Mouse (Mus musculus) heart, postnatal 36 days (tissue): ENCODE results near the gene Spata5. TPM values are rescaled to one million over a fixed set of nuclear protein-coding genes. Genes with fewer than 3 reads are reported as not detected.
"Not testable (repeated sequence)": the region's sequence is repeated elsewhere in the genome, so short reads cannot be mapped to it uniquely, and the experiment has no call there.

ENCODE experiments used
- DNase-seq, 2 experiments: peaks; one replicate each; pipeline ENCODE4 v3.0.0; 2021 to 2022
- intact Hi-C: fragments of 180-260 bp; cut with DNase I; formaldehyde crosslinking; loops from one replicate; pipeline ENCODE4 v1.15.1; 2025
- total RNA-seq, 2 experiments: library from RNA; stranded (reverse); gene quantifications; 2 replicates each; pipeline ENCODE4 v1.2.3; 2021

Spata5 gene
- total RNA-seq, 2 experiments from 2014 or later, result 15.9 to 16.1 TPM

DNA sequence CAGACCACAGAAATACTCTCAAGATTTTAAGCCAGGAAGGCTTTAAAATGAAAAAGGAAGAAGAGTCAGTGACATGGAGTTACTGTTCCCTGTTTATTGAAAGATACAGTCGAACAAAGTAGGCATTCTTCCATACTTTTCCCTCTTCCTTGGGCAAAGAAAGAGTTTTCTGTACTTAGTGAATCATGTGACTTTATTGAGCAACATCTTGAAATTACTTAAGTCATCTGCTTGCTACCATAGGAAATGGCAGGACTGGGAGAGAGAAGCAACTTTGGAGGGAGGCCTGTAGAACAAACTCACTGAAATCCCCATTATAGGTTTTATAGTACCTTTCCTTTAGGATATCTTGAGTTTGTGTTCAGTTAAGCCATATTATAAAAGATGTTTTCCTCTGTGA lies 81.2 kb downstream of the Spata5 start:
- DNase-seq, result no peak
- intact Hi-C loops, result no loop called here

DNA sequence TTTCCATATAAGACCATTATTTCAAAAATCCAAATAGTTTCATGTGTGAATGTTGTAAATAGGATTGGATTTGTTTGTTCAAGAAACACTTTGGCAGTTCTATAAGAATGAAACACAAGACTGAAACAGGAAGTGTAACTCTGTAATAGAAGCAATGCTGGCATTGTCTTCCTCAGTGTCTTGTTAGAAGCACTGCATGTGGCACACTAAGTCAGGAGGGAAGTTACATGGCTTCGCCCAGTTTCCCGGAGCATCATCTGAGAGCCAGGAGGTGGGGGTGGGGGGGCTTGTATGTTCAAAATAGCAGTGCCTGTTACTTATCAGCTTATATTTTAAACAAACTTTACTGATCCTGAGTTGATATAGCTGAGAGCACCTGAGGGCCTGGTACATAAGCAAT lies 82.9 kb downstream of the Spata5 start:
- no peak for DNase-seq
- intact Hi-C loops, result no loop called here

DNA sequence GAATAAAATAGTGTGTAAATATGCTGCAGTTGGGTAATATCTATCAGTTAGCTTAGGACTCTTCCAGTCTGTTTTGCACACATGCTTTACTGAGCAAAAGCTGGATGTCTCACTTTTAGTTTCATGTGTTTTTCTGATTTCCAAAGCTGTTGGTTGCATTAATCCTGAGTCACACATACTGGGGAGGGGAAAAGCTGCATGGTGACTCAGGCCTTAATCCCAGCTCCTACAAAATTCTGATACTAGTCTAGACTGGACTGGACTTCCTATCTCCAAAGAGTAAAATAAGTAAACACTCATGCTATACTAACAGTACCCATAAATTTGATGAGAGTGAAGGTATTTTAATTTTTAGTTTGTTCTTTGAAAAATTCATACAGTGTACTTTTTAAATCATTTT lies 84.2 kb downstream of the Spata5 start:
- DNase-seq, result no peak
- intact Hi-C loops, result no loop called here

DNA sequence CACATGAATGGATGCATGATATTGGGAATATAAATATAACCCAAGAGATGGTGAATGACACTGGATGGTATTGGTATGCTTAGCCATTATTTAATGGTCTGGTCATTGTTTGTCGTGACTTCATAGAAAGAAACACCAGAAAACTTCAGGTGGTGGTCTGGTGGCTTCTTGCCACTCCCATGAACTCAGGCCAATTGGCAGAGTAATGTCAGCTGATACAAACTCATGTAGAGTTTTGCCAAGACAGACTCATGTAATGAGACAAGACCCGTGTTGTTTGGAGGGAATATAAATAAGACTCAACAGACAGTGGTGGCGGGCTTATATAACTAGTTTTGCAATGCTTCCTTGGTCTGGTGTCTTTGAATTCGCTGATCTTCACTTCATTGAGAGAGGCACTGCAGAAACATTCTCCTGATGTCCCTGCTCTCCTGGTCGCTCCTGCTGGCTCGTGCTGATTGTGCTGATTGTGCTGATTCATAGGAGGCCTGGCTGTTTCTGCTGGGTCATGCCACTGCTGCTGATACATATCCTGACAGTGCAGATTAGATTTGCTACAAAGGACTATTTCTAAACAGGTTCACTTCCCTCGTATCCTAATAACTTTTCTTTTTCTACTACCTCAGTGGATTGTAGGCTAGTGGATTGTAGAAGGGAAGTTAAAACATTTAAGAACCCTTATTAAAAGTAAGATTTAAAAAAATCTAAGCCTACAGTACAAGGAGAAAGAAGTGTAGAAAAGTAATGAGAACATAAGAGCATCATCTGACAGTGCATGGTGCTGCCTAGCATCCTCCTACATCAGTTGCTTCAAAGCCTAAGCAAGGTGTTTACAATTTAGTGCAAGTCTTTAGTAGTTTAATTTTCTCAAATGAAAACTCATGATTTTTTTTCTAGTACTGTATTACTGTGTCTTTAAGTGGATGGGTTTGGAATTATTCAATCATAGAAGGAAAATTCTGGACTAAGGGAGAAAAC lies 90.6 kb downstream of the Spata5 start:
- intact Hi-C loops, result no loop called here
- DNase-seq, result no peak

DNA sequence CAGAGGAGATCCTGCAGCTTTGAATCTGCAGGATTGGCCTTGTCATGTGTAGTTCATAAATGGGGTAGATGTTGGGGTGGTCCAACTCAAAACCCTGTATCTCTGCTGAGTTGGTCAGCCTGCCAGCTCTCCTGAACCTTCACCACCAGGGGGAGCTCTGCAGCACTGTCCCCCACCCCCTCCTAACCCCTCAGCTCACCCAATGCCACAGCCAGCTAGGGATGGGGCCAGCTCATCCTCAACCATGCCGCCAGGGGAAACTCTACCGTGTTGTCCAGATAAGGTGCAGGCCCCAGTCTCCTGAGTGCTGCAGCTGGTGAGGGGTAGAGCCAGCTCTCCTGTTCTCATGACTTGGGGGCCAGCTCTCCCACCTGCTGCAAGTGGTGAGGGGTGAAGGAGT lies 95.8 kb downstream of the Spata5 start:
- intact Hi-C loops, result no loop called here
- peak; percentile 46 to 53 for DNase-seq

DNA sequence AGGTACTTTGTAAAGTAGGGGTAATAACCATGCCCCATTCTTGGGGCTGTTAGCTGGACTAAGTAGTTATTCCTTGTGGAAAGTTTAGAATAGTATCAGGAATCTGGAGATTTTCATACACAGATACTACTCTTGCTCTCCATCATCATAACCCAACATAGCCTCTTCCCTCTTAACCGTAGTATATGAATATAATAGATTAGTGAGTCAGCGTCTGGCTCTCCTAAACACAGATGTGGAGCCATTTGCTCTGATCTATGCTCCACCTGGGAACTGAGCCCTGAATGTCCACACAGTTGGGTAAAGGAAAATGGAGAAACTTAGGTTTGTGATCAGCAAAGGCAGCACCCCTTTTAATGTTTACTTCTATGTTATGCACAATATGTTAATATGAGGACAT lies 96.7 kb downstream of the Spata5 start:
- no peak for DNase-seq
- intact Hi-C loops, result no loop called here

DNA sequence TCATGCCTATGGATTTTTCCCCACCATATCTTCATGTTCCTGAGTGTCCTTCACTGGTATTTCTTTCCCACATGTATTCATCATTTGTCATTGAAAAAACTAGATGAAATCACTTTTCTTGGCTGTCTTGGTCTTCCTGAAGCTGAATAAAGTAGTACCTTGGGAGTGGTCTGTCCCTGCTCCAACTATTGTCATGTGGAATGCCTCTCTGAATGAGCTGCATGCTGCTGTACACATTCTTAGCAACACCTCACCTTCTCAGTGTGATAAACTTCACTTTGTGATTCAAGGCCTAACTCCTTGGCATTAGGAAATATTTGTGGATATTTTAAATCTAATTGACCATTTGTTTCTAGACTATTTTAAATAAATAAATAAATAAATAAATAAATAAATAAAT lies 98.9 kb downstream of the Spata5 start:
- intact Hi-C loops, result no loop called here
- DNase-seq, result no peak

DNA sequence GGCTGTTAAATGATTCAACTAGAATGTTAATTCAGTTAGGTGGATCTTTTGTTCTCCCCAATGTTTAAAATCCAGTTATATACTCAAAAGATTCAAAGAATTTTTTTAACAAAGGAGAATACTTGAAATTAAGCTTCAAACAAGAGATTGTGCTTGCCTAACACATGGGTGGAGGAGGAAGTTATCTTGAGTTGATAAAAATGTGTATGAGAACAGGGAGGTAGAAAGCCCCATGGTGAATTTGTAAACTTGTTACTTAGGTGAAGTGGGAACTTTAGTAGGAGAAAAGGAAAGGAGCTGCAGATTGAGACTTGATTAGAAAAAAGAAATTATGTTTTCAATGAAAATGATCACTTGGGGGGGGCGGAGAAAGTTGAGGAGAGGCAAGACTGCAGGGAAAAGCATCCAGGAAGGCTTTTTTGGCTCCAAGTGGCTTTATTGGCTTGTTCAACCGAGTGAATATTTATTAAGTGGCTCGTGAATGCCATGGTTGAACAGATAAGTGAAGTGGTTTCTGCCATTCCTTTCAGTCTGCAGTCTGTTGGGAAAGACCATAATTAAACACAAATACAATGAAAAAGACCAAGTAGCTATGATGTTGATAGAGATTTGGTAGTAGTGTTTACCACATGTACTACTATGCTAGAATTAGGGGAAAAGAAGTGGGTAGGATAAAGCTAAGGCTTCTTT lies 100.8 kb downstream of the Spata5 start:
- no peak for DNase-seq
- intact Hi-C loops, result no loop called here

DNA sequence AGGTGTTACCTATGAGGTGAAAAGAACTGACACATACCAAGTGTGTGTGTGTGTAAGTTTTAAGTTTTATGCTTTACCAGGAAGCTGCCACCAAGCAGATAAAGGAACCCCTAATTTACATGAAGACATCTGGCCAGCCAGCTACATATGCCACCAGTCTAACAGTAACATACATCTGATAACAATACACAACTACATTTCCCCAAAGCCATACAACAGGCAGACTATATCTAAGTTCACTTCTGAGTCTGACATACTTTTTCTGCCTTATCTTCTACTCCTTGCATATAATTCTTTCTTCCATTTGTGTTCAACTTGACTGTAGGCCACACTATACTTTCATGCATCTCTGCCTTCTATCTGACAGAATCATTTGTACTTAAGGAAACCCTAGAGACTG lies 112.4 kb downstream of the Spata5 start:
- no peak for DNase-seq
- intact Hi-C loops, result no loop called here

DNA sequence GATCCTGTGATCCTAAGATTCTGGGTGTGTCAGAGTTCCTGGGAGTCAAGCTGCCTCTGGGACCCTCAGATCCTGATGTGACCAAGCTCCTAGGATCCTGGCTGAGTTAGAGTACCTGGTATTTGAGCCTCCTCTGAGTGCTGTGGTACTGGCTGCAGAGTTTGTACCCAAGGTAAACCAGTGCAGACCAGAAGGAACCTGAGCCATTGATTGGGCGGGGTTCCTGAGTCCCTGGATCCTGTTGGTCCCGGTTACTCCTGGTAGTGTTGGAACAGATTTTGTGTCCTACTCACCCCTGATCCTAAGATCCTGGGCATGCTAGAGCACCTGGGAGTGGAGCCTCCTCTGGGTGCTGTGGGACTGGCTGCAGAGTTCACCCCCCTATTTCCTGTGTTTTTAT lies 121.0 kb downstream of the Spata5 start:
- DNase-seq, intact Hi-C loops: not testable (repeated sequence)

DNA sequence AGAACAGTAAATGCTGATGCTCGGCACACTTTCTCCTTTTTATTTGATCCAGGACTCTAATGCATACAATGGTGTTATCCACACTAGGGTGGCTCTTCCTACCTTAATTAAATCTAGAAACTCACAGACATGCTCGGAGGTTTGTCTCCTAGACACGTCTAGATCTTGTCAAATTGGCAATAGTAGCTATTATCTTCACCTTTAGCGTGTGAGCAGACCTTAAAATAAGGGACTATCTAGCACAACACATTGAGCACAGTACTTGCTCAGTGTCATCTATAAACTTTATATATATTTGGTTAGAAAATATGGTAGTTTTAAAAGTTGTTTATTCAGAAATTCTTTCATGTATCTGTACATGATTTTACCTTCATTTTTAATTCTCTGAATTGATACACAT lies 126.7 kb downstream of the Spata5 start:
- no peak for DNase-seq
- intact Hi-C loops, result no loop called here

DNA sequence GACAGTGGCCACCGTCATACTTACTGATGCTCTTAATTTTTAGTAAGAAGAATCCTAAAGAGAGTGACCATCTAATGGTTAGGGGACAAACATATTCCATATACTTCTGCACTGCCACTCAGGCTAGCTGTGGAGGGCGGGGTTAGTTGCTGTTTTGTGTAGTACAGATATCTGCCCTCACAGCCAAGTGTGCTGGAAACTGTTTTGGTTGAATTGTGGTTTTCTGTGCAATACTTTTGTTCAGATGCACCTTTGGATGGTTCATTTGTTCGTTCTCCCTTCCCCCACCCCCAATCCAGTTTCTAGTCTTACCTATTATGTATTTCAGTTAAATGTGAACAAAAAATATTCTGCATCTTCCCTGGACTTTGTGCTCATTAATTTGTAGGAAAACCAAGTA lies 130.5 kb downstream of the Spata5 start:
- no peak for DNase-seq
- intact Hi-C loops, result no loop called here

DNA sequence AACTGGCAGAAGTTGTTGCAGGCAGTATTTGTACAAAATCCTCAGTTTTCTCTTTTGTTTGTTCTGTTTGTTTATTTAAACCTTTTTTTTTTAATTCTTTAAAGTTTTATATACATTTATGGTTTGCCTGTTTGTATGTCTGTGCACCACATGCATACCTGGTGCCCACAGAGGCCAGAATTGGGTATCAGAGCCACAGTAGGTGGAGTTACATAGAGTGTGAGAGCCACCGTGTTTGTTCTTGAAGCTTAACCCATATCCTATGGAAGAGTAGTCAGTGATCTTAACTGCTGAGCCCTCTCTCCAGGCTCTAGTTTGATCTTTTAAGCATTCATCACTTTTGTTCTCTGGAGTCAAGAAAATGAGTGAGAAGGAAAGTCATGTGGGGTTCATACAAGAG lies 130.9 kb downstream of the Spata5 start:
- no peak for DNase-seq
- intact Hi-C loops, result no loop called here

DNA sequence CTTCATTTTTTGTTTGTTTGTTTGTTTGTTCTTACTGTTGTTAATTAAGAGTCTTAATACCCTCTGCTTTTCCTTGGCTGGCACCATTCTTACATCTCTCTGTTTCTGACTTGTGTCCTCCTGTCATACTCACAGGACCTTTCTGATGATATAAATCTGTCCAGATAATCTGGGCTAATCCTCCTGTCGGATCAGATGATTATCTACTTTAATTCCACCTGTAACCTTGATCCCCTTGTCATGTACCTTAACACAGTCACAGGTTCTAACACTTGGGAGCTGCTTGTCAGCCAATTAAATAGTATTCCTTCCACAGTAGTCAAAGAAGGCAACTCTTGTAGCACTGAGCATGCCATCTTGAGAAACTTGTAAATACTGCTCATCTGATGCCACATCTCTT lies 131.8 kb downstream of the Spata5 start:
- DNase-seq, result no peak
- intact Hi-C loops, result no loop called here

DNA sequence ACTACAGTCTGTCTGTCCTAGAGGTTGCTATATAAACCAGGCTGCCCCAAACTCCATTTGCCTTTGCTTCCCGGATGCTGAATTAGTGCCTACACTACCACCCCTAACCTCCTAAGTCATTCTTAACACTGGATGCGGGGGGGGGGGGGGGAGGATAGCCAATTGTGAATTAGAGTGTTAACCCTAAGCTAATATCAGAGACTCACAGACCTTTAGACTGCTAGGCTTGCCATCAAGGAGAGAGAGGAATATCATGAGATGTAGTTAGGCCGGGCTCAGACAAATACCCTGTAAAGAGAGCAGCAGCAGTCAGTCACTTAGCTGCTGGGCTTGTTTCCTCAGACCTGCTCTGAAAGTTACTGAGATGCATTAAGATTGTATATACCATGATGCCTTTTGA lies 132.5 kb downstream of the Spata5 start:
- no peak for DNase-seq
- intact Hi-C loops, result no loop called here

DNA sequence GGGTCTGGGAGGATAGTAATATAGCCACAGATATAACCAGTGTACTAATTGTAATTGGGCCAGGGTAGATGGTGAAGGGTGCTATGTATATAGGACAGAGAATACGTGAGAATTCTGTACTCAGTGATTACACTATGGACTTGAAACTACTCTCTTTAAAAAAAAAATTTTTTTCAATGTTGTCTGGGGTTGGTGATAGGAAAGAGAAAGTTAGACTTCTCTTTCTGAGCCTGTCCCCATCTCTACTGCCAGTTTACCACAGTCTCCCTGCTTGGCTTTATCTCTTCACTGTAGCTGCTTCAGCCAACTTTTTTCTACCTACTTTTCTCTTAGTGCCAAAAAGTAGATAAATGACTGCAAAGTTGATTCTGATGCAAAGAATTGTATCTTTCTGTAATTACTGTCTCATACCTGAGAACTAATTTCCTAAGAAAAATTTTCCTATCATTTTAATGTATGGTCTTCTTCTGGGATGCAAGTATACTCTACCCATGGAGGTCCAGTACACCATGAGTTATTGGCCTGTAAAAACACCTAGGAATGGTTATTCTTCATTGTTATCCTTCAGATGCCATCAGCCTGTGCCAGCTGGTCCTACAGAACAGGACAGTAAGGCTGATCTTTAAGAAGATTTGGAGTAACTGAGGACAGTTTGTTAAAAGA lies 133.8 kb downstream of the Spata5 start:
- intact Hi-C loops, result no loop called here
- DNase-seq, result no peak

DNA sequence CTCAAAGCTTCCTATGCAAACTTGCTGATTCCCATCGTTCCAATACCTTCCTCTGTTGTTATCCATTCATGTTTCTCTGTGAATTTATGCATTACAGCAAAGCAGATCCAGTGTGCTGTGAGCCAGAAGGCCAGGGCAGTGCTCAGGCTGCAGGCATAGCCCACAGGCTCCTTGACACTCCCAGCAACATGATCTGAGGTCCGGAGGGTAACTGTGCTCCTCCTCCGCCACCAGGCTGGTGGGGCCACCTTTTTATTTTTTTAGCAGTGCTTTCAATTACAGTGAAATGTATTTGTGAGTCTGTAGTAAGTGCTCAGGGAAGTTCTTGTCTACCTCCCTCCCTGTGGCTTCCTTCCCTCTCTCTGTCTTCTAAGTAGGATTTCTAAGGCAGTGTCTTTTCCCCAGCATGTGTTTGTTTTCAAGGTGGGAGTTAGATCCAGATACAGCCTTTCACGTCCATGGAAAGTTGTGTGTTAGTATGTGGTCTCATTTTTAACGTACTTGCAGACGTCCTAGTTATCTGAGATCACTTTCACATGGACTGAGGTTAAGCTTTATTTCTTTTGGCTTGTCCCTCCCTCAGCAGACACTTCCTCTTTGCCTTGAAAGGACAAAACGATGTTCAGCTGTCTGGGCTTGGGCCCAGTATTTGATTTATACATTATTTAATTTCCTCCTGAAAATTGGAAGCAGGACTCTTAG lies 136.9 kb downstream of the Spata5 start:
- DNase-seq, result peak in 1 of 2 experiments; percentile 8
- intact Hi-C loops, result no loop called here

DNA sequence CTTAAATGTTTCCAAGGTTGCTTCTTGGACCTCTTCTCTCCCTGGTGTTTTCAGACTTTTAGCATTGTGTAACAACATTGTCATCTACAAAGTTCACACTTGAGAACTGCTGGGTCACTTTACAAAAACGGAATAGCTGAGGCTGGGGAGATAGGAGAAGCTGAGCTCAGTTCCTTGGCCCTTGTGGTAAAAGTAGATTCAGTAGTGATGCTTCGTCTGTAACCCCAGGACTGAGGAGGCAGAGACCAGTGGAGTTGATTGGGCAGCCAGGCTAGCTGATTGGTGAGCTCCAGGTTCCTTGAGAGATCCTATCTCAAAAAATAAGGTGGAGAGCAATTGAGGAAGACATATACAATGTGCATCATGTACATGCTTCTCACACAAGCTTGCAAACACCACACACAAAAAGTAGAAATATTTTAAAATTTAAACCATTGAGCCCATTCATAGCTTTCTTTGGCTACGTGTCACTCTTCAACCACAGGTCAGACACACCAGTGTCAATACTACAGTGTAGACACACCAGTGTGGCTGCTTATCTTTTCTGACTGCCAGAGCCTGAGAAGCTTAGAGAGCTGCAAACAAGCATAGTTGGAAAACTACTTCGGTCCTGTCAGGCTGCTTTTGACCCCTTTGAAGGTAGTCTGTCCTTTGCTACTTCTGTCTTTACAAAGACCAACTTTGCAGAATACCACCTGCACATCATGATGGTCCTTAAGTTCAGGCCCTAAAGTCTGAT lies 138.2 kb downstream of the Spata5 start:
- intact Hi-C loops, result no loop called here
- no peak for DNase-seq

DNA sequence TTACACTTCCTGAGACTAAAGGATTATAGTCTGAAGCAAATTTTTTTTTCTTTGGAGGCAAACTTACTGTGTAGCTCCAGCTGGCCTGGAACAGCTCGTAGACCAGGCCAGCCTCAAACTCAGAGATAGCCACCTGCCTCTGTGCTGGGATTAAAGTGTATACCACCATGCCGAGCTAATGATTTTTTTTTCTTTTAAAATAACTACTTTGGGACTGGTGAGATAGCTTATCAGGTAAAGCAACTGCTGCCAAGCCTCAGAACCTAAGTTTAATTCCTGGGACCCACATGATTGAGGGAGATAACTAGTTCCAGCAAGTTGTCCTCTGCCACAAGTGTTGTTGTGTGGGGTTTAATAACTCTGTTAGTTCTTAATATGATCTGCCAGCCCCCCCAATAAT lies 139.6 kb downstream of the Spata5 start:
- no peak for DNase-seq
- intact Hi-C loops, result no loop called here

DNA sequence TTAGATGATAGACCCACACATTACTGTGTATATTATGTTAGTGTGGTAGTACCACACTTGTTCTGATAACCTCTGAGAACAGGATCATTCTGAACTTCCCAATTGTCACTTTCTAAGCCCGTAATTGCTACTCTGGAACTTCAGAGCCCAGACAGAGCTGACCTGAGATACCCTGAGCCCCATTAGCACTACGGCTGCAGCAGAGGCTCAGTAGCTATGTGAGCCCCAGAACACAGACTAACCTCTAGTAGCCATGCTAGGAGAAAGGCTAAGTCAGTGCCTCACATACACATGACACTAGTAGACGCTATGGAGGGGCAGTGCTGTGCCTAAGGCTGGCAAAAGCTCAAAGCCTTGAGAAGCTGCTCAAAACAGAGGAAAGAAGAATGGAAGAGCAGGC lies 141.8 kb downstream of the Spata5 start:
- no peak for DNase-seq
- intact Hi-C loops, result no loop called here
